Mouse (Mus musculus): ENCODE results near the gene Galnt18. TPM values are rescaled to one million over a fixed set of nuclear protein-coding genes. Genes with fewer than 3 reads are reported as not detected.

The Galnt18 gene
- polyA plus RNA-seq, 1 experiment from 2014 or later = 4.5 TPM

- H3K27me3 ChIP-seq (ENCODE audit: control insufficient read depth, insufficient read depth, low read length) = no peaks in the 10 kb centered on the region
- H3K27ac ChIP-seq (ENCODE audit: low read depth, low read length) = no peak overlapping the region
- H3K4me2 ChIP-seq (ENCODE audit: low read depth, low read length, severe bottlenecking) = no peak overlapping the region
- no peaks in the 10 kb centered on the region for H3K9me3 ChIP-seq (ENCODE audit: control insufficient read depth, low read length)
- DNase-seq (ENCODE audit: low spot score) = no peak
- no peaks in the 10 kb centered on the region for H3K4me1 ChIP-seq (replicated peaks; ENCODE audit: control insufficient read depth, insufficient read depth, low read length)
- WGBS = 84% methylated on average over 8 of the region's 8 CpGs
- no peaks in the 10 kb centered on the region for H3K36me3 ChIP-seq (ENCODE audit: control insufficient read depth, insufficient read depth, low read length)
- ATAC-seq (replicated peaks; ENCODE audit: low FRiP score) = no peak
- no peak overlapping the region for H3K4me3 ChIP-seq (ENCODE audit: low read depth, low read length)
- H3K9ac ChIP-seq (ENCODE audit: low read length) = no peak overlapping the region
These were observed 124.8 kb downstream of the Galnt18 start for GRCm38 (mm10) chr7:111655002-111655401.

GRCm38 (mm10) chr7:111654526-111654925 lies 125.3 kb downstream of the Galnt18 start:
- no peaks in the 10 kb centered on the region for H3K4me1 ChIP-seq (replicated peaks; ENCODE audit: control insufficient read depth, insufficient read depth, low read length)
- no peak overlapping the region for H3K4me2 ChIP-seq (ENCODE audit: low read depth, low read length, severe bottlenecking)
- H3K27me3 ChIP-seq (ENCODE audit: control insufficient read depth, insufficient read depth, low read length) = no peaks in the 10 kb centered on the region
- ATAC-seq (replicated peaks; ENCODE audit: low FRiP score) = no peak
- H3K9me3 ChIP-seq (ENCODE audit: control insufficient read depth, low read length) = no peaks in the 10 kb centered on the region
- no peak overlapping the region for H3K9ac ChIP-seq (ENCODE audit: low read length)
- no peak for DNase-seq (ENCODE audit: low spot score)
- H3K36me3 ChIP-seq (ENCODE audit: control insufficient read depth, insufficient read depth, low read length) = no peaks in the 10 kb centered on the region
- no peak overlapping the region for H3K27ac ChIP-seq (ENCODE audit: low read depth, low read length)
- no peak overlapping the region for H3K4me3 ChIP-seq (ENCODE audit: low read depth, low read length)

GRCm38 (mm10) chr7:111644362-111644761 lies 135.4 kb downstream of the Galnt18 start:
- no peak overlapping the region for H3K4me2 ChIP-seq (ENCODE audit: low read depth, low read length, severe bottlenecking)
- no peak overlapping the region for H3K4me3 ChIP-seq (ENCODE audit: low read depth, low read length)
- no peaks in the 10 kb centered on the region for H3K4me1 ChIP-seq (replicated peaks; ENCODE audit: control insufficient read depth, insufficient read depth, low read length)
- H3K27me3 ChIP-seq (ENCODE audit: control insufficient read depth, insufficient read depth, low read length) = no peaks in the 10 kb centered on the region
- DNase-seq (ENCODE audit: low spot score) (no peak), ATAC-seq (replicated peaks; ENCODE audit: low FRiP score) (no peak)
- no peak overlapping the region for H3K27ac ChIP-seq (ENCODE audit: low read depth, low read length)
- no peaks in the 10 kb centered on the region for H3K9me3 ChIP-seq (ENCODE audit: control insufficient read depth, low read length)
- H3K9ac ChIP-seq (ENCODE audit: low read length) = no peak overlapping the region
- no peaks in the 10 kb centered on the region for H3K36me3 ChIP-seq (ENCODE audit: control insufficient read depth, insufficient read depth, low read length)

GRCm38 (mm10) chr7:111638899-111639298 lies 140.9 kb downstream of the Galnt18 start:
- ATAC-seq (replicated peaks; ENCODE audit: low FRiP score) (no peak), DNase-seq (ENCODE audit: low spot score) (no peak)
- Histone ChIP-seq H3K9ac (ENCODE audit: low read length) (no peak overlapping the region), H3K9me3 (ENCODE audit: control insufficient read depth, low read length) (no peaks in the 10 kb centered on the region), H3K36me3 (ENCODE audit: control insufficient read depth, insufficient read depth, low read length) (no peaks in the 10 kb centered on the region), H3K27ac (ENCODE audit: low read depth, low read length) (no peak overlapping the region), H3K4me1 (replicated peaks; ENCODE audit: control insufficient read depth, insufficient read depth, low read length) (no peaks in the 10 kb centered on the region), H3K4me2 (ENCODE audit: low read depth, low read length, severe bottlenecking) (no peak overlapping the region), H3K4me3 (ENCODE audit: low read depth, low read length) (no peak overlapping the region), H3K27me3 (ENCODE audit: control insufficient read depth, insufficient read depth, low read length) (no peaks in the 10 kb centered on the region)
- 76% methylated on average over 2 of the region's 2 CpGs for WGBS

GRCm38 (mm10) chr7:111638465-111638864 lies 141.3 kb downstream of the Galnt18 start:
- no peak overlapping the region for H3K9ac ChIP-seq (ENCODE audit: low read length)
- DNase-seq (ENCODE audit: low spot score) (no peak), ATAC-seq (replicated peaks; ENCODE audit: low FRiP score) (no peak)
- H3K4me3 ChIP-seq (ENCODE audit: low read depth, low read length) = no peak overlapping the region
- no peaks in the 10 kb centered on the region for H3K4me1 ChIP-seq (replicated peaks; ENCODE audit: control insufficient read depth, insufficient read depth, low read length)
- H3K9me3 ChIP-seq (ENCODE audit: control insufficient read depth, low read length) = no peaks in the 10 kb centered on the region
- H3K36me3 ChIP-seq (ENCODE audit: control insufficient read depth, insufficient read depth, low read length) = no peaks in the 10 kb centered on the region
- WGBS = 88% methylated on average over 5 of the region's 5 CpGs
- no peak overlapping the region for H3K4me2 ChIP-seq (ENCODE audit: low read depth, low read length, severe bottlenecking)
- no peak overlapping the region for H3K27ac ChIP-seq (ENCODE audit: low read depth, low read length)
- no peaks in the 10 kb centered on the region for H3K27me3 ChIP-seq (ENCODE audit: control insufficient read depth, insufficient read depth, low read length)

GRCm38 (mm10) chr7:111637866-111638448 lies 141.8 kb downstream of the Galnt18 start:
- Histone ChIP-seq H3K4me1 (replicated peaks; ENCODE audit: control insufficient read depth, insufficient read depth, low read length) (no peaks in the 10 kb centered on the region), H3K9me3 (ENCODE audit: control insufficient read depth, low read length) (no peaks in the 10 kb centered on the region), H3K4me3 (ENCODE audit: low read depth, low read length) (no peak overlapping the region), H3K9ac (ENCODE audit: low read length) (no peak overlapping the region), H3K27me3 (ENCODE audit: control insufficient read depth, insufficient read depth, low read length) (no peaks in the 10 kb centered on the region), H3K36me3 (ENCODE audit: control insufficient read depth, insufficient read depth, low read length) (no peaks in the 10 kb centered on the region), H3K4me2 (ENCODE audit: low read depth, low read length, severe bottlenecking) (no peak overlapping the region), H3K27ac (ENCODE audit: low read depth, low read length) (no peak overlapping the region)
- 82% methylated on average over 2 of the region's 2 CpGs for WGBS
- no peak for DNase-seq (ENCODE audit: low spot score)
- ATAC-seq (replicated peaks; ENCODE audit: low FRiP score) = no peak

GRCm38 (mm10) chr7:111636503-111636902 lies 143.3 kb downstream of the Galnt18 start:
- no peak overlapping the region for H3K9ac ChIP-seq (ENCODE audit: low read length)
- DNase-seq (ENCODE audit: low spot score) (no peak), ATAC-seq (replicated peaks; ENCODE audit: low FRiP score) (no peak)
- no peak overlapping the region for H3K4me2 ChIP-seq (ENCODE audit: low read depth, low read length, severe bottlenecking)
- H3K4me1 ChIP-seq (replicated peaks; ENCODE audit: control insufficient read depth, insufficient read depth, low read length) = no peaks in the 10 kb centered on the region
- no peak overlapping the region for H3K4me3 ChIP-seq (ENCODE audit: low read depth, low read length)
- WGBS = 90% methylated on average over 5 of the region's 5 CpGs
- no peaks in the 10 kb centered on the region for H3K36me3 ChIP-seq (ENCODE audit: control insufficient read depth, insufficient read depth, low read length)
- H3K27ac ChIP-seq (ENCODE audit: low read depth, low read length) = no peak overlapping the region
- H3K9me3 ChIP-seq (ENCODE audit: control insufficient read depth, low read length) = no peaks in the 10 kb centered on the region
- no peaks in the 10 kb centered on the region for H3K27me3 ChIP-seq (ENCODE audit: control insufficient read depth, insufficient read depth, low read length)

- no peak for ATAC-seq (replicated peaks; ENCODE audit: low FRiP score)
- Histone ChIP-seq H3K9me3 (ENCODE audit: control insufficient read depth, low read length) (no peaks in the 10 kb centered on the region), H3K4me1 (replicated peaks; ENCODE audit: control insufficient read depth, insufficient read depth, low read length) (no peaks in the 10 kb centered on the region), H3K27me3 (ENCODE audit: control insufficient read depth, insufficient read depth, low read length) (no peaks in the 10 kb centered on the region), H3K36me3 (ENCODE audit: control insufficient read depth, insufficient read depth, low read length) (no peaks in the 10 kb centered on the region), H3K4me2 (ENCODE audit: low read depth, low read length, severe bottlenecking) (no peak overlapping the region), H3K9ac (ENCODE audit: low read length) (no peak overlapping the region), H3K4me3 (ENCODE audit: low read depth, low read length) (no peak overlapping the region), H3K27ac (ENCODE audit: low read depth, low read length) (no peak overlapping the region)
- DNase-seq (ENCODE audit: low spot score) = no peak
- 95% methylated on average over 4 of the region's 4 CpGs for WGBS
These were observed 148.5 kb downstream of the Galnt18 start for GRCm38 (mm10) chr7:111631265-111631664.

GRCm38 (mm10) chr7:111626232-111626631 lies 153.5 kb downstream of the Galnt18 start:
- no peak overlapping the region for H3K9ac ChIP-seq (ENCODE audit: low read length)
- 84% methylated on average over 2 of the region's 2 CpGs for WGBS
- no peak overlapping the region for H3K4me2 ChIP-seq (ENCODE audit: low read depth, low read length, severe bottlenecking)
- no peak overlapping the region for H3K4me3 ChIP-seq (ENCODE audit: low read depth, low read length)
- DNase-seq (ENCODE audit: low spot score) = no peak
- H3K27me3 ChIP-seq (ENCODE audit: control insufficient read depth, insufficient read depth, low read length) = no peaks in the 10 kb centered on the region
- H3K4me1 ChIP-seq (replicated peaks; ENCODE audit: control insufficient read depth, insufficient read depth, low read length) = no peaks in the 10 kb centered on the region
- no peaks in the 10 kb centered on the region for H3K9me3 ChIP-seq (ENCODE audit: control insufficient read depth, low read length)
- no peak for ATAC-seq (replicated peaks; ENCODE audit: low FRiP score)
- no peaks in the 10 kb centered on the region for H3K36me3 ChIP-seq (ENCODE audit: control insufficient read depth, insufficient read depth, low read length)
- H3K27ac ChIP-seq (ENCODE audit: low read depth, low read length) = no peak overlapping the region

All from forebrain, embryonic 11.5 days (tissue).